Mouse (Mus musculus) central nervous system, embryonic 11.5 days (tissue): ENCODE results near the gene Cep97. TPM values are rescaled to one million over a fixed set of nuclear protein-coding genes. Genes with fewer than 3 reads are reported as not detected.

ENCODE experiments used
- polyA plus RNA-seq: library from polyadenylated mRNA; depleted of rRNA; stranded (reverse); fragments of >200 nt; gene quantifications from 2 replicates; pipeline ENCODE4 v1.2.3, GENCODE M21; 2012; rRNA removed

Gene Cep97
- polyA plus RNA-seq, result 12.0 and 12.7 TPM in 2 replicates

DNA sequence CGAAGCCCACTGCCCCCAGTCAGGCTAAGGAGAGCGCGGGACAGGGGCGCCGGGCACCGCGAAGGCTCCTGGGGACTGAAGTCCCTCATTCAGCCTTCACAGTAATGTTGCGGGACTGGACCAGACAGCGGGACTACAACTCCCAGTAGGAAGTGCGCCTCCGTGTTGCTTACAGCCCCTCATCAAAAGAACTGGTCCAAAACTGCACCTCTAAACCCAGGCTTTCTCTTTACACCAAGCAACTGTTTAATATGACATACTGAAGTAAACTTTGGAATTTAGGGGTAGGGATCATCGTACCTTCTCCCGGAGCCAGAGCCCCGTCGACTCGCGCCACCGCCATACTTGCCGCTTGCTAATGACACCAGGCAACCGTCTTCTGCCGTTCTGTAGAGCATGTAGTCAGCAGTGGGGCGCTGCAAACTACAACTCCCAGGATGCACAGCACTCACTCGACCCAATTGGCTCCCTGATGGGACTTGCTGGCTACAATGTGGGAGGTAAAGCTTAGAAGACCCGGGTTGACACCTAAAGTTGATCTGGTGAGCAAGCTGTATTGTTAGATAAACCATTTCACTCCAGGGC, at the start of gene Cep97:
Cep97 (minus strand) TSS at position 403 of the 585 bp plus-strand sequence.

GRCm38 (mm10) chr16:55973431-55974255, 39.0 kb upstream of the Cep97 start, which contains the start of gene Zbtb11:
Gene Zbtb11 (plus strand): TSS chr16:55973883.

DNA sequence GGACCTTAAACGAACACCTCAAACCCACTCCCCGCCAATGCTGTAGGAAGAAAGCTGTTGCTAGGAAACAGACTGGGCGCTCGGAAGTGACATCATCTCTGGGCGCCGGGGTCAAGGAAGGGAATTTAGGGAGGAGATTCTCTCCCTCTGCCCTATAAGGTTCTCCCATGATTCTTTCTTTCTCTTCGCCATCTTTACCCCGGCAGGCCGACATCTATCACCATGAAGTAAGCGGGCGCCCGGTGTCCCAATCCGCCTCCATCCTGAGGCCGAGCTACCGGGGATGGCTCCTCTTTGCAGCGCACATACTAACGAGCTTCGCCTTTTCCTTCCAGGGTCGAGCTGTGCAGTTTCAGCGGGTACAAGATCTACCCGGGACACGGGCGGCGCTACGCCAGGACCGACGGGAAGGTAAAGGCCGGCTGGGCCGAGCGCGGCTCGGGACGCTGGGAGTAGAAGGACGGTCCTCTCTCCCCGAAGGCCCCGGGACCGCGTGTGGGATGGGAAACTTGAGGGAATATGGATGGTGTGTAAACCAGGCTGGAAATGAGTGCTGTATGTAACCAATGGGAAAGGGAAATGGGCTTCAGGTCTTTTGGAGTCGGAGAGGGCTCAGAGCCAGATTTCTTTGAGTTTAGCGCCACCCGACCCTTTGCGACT, 31.7 kb upstream of the Cep97 start, which contains the start of gene Rpl24:
Rpl24 (plus strand) TSS at position 64 of the 660 bp plus-strand sequence.

GRCm38 (mm10) chr16:55894893-55895650, 39.6 kb downstream of the Cep97 start, which contains the start of gene Nxpe3:
Gene Nxpe3 (minus strand): TSS chr16:55895285.

Other genes with a start within 250 kb of the Cep97 start
- gene Nfkbiz, start 96.0 kb downstream of the Cep97 start, polyA plus RNA-seq, result 3.0 and 5.2 TPM in 2 replicates
- gene Nxpe3, start 39.6 kb downstream of the Cep97 start, polyA plus RNA-seq, result 1.9 and 2.1 TPM in 2 replicates
- 790 and 944 TPM in 2 replicates for gene Rpl24, start 31.4 kb upstream of the Cep97 start, polyA plus RNA-seq
- 12.2 and 14.9 TPM in 2 replicates for gene Zbtb11, start 39.0 kb upstream of the Cep97 start, polyA plus RNA-seq
- 131 and 150 TPM in 2 replicates for gene Pcnp, start 94.9 kb upstream of the Cep97 start, polyA plus RNA-seq
- 15.1 and 16.0 TPM in 2 replicates for gene Trmt10c, start 103.0 kb upstream of the Cep97 start, polyA plus RNA-seq
- 24.1 and 33.9 TPM in 2 replicates for gene Senp7, start 113.5 kb upstream of the Cep97 start, polyA plus RNA-seq